Mouse (Mus musculus): ENCODE results near the gene Col4a4.
A peak's percentile ranks its signal among the peaks of the same experiment; 100 is the strongest.

Col4a4 gene

DNA sequence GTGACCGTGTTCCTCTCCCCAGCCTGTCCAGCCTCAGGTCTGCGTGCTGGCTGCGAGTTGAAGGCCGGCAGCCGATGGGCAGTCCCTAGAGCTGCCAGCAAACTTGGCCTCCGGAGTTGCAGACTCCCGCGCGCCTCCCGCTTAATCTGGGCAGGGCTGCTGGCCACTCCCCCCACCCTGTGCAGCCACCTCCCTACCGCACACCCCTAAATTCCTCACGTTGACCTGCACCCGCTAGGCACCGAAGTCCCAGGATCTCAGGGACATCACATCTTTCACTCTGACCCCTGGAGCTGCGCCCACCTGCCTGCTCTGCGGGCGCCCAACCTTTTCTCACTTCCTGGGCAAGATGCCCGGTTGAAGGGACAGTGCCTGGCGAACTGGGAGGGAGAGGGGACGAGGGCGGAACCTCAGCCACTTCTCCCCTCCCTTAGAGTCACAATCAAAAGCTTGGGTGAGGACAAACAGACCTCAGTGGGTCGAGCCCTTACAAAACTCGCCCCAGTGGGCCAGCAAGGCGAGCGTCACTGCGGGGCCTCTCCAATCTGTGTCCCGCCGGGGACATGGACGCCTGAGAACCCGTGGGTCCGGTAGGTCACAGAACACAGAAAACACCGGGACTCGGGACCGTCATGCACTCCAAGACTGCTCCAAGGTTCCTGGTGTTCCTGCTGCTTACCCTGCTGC, at the start of gene Col4a4, which contains the start of gene Col4a3:
Col4a4 (minus strand) TSS at position 137 of the 687 bp plus-strand sequence.
Col4a3 (plus strand) TSS at position 209 of the 687 bp plus-strand sequence.
- peak; percentile 36 for DNase-seq

- DNase-seq = no peak
These were observed 49.7 kb upstream of the Col4a4 start for GRCm38 (mm10) chr1:82636321-82636720.

- DNase-seq = no peak
These were observed 48.6 kb upstream of the Col4a4 start for GRCm38 (mm10) chr1:82635254-82635620.

GRCm38 (mm10) chr1:82634545-82635253, 48.0 kb upstream of the Col4a4 start:
- DNase-seq = peak; percentile 42

GRCm38 (mm10) chr1:82631169-82631792, 44.6 kb upstream of the Col4a4 start:
- DNase-seq = no peak

DNA sequence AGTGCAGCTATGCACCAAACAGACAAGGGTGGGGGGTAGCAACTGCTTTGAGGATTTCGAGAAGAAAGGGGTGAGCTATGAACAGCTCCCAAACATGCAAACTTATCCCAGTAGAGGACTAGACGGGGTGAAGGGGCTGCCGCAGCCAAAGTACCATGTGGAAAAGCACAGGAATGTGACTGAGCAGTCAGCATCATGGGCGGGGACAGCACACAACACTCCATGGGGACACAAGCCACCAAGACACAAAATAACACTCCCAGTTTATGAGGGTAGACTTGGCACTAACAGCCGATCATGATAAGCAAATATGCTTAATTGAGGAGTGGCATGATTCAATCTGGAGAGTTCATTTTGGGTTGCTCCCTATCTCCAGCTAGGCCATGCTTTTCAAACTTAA, 42.8 kb upstream of the Col4a4 start:
- no peak for DNase-seq

GRCm38 (mm10) chr1:82627652-82628051, 41.0 kb upstream of the Col4a4 start:
- no peak for DNase-seq

DNA sequence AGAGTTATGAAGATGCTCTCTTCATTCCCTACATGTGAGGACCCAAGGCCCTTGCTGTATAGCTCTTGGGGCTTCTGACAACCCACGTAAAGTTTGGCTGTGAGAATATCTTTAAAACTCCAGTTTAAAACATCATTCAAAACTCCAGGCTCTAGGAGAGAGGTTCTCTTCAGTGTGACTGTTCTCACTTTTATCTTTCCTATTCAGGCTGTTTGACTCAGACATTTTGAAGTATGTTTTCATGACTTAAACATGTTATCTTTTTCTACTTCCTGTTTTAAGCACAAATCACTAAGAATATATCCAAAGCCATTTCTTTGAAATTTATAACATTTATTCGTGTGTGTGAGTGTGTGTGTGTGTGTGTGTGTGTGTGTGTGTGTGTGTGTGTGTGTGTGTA, 38.8 kb upstream of the Col4a4 start:
- no peak for DNase-seq

GRCm38 (mm10) chr1:82624934-82625333, 38.3 kb upstream of the Col4a4 start:
- DNase-seq = no peak

DNA sequence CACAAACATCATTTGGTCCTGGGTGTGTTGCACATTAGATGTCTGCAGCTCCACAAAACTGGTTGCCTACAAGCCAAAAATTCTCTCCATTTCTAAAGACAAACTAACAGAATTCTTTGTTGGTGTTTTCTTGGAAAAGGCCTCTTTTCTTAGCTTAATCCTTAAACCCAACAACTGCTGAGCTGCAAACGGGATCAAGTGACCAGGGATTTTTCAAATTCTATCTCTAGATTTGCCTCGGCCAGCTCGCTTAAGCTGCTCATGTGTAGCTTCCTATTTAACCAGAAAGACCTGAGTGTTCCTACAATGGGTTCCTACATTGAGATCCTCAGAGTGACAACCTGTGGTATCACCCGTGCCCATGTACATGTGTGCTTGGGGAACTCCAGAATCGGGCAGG, 33.3 kb upstream of the Col4a4 start:
- DNase-seq = no peak

- no peak for DNase-seq
These were observed 31.9 kb upstream of the Col4a4 start for GRCm38 (mm10) chr1:82618592-82618991.

DNA sequence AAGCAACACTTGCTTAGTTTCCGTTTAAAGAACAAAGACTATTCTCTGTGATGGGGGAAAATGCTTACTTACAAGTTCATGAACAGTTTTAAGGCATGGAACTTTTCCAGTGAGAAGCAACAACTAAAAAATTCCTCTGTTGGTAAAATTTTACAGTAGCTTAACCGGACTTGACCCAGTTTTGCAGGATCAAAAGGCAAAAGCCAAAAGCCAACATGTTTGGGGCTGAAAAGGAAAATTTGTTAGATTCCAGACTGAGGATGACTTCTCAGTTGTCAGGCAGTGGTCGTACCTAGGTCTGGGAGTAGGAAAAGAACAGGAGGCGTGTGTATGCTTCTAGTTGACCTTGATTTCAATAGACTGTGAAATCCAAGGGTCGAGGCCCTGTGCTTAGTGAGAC, 31.4 kb upstream of the Col4a4 start:
- no peak for DNase-seq

GRCm38 (mm10) chr1:82612061-82612660, 25.5 kb upstream of the Col4a4 start:
- DNase-seq = no peak

DNA sequence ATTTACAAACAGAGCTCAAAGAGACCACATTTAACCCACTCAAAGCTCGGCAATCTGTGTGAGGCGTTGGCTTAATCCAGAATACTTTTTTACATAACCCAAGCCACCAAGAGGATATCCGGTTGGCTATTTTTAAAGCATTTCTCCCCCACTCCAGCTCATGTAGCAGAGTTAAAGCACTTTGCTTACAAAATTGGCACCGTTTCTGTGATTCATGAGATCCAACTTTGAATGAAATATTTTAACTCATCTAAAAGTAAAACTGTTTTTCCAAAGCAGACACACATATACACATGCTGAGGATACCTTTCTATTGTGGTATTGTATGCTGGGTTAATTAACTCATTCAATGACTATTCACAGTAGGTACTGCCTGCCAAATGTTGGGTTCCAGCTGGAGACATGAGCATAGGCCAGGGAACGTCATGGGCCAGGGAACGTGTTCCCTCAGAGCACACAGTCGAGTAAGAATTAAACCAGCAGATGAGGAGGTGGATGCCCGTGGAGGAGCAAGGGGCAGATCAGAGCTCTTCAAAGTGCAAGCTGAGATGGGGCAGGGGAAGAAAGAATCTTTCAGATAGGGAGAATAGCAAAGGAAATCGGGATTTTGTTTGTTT, 22.1 kb upstream of the Col4a4 start:
- no peak for DNase-seq

GRCm38 (mm10) chr1:82605856-82606255, 19.2 kb upstream of the Col4a4 start:
- DNase-seq = no peak

GRCm38 (mm10) chr1:82605347-82605746, 18.7 kb upstream of the Col4a4 start:
- no peak for DNase-seq

- DNase-seq = no peak
These were observed 16.7 kb upstream of the Col4a4 start for GRCm38 (mm10) chr1:82603198-82603950.

- DNase-seq = no peak
These were observed 10.4 kb upstream of the Col4a4 start for GRCm38 (mm10) chr1:82596864-82597596.

DNA sequence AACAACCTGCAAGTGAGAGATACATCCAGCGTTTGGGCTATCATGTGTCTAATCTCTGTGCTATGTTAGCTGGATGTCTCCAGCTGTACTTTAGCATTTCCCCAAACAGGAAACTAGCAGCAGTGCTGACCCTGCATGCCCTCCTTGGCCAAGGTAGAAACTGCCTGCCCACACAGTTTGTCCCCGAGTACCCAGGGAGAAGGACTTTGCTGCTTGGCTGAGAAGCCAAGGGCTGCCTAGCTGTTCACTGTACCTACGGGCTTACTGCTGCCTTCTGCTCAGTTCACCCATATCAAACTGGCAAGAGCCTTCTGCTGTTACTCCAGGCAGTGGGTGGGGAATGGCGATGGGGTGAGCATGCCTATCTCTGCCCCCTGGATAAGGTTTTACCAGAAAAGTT, 3.6 kb upstream of the Col4a4 start:
- DNase-seq = no peak

- no peak for DNase-seq
These were observed 668 bp downstream of the Col4a4 start for GRCm38 (mm10) chr1:82585981-82586380.

DNA sequence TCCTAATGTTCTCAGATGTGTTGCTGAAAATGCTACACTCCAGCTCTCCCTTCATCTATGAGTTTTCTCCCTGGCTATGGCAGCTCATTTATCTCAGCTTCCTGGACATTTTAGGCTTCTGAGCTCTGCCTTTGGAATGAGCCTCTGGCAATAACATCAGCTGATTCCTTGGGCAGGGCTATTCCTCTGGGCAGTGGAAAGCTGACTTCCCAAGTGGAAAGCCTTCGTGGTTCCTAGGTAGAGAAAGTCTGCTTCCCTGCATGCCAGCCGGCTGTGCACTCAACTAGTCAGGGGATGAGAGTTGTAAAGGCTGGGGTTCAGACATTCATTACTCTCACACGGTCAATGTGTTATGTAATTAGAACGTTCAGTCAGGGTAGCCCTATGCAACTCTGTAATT, 8.3 kb downstream of the Col4a4 start:
- DNase-seq = no peak

GRCm38 (mm10) chr1:82577915-82578314, 8.7 kb downstream of the Col4a4 start:
- DNase-seq = no peak

All from cerebellum, adult 11-12 months (tissue).